Mouse (Mus musculus): ENCODE measurements around the gene Guca1b. TPM values are rescaled to one million over a fixed set of nuclear protein-coding genes. Genes with fewer than 3 reads are reported as not detected.

Gene Guca1b
- polyA plus RNA-seq (2015; fragmentation: Nextera tagmentation; extraction: Ambion mirVana), result 0.62 and 0.67 TPM in 2 replicates

DNA sequence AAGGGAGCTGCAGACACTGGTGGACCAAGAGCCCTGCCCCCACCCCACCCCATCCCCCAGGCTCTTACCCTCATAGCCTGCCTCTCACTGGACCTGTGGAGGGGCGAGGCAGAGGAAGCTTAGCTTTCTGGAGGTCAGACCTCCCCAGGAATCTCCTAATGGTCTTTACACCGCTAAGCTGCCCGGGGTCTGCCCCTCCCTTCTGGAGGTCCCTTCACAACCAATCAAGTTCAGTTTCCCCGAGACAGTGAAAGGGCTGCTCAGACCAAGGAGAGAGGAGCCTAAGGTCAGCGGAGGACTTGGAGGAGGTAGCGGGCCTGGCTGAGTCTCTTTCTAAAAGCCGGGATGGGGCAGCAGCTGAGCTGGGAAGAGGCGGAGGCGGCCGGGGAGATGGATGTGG lies at the start of gene Guca1b:
Gene Guca1b (plus strand): TSS at position 249 of the 400 bp plus-strand sequence.
- no peak for ATAC-seq (ENCODE audit: low FRiP score, low read depth)
- Histone ChIP-seq H3K36me3 (no peaks in the 10 kb centered on the region), H3K9ac (no peak within 1 kb of the TSS), H3K4me3 (no peak within 1 kb of the TSS), H3K27ac (replicated peaks) (no peak within 1 kb of the TSS), H3K27me3 (no peaks in the 10 kb centered on the region), H3K9me3 (no peaks in the 10 kb centered on the region), H3K4me1 (replicated peaks) (no peaks in the 10 kb centered on the region), H3K4me2 (no peak within 1 kb of the TSS)
- 31% methylated on average over 10 of the region's 10 CpGs for WGBS

DNA sequence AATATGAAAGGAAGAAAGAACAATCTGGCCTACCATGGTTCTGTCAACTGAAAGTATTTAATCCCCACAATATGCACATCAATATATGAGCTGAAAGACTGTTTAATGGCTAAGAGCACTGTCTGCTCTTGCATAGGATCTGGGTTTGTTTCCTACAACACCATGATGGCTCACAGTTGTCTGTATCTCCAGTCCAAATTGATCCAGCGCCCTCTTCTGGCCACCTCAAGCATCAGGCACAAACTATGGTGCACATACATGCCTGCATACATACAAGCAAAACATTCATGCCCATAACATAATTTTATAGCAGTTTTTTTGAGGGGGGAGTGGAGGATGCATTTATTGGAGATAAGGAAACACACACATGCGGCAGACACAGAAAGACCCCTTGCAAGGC lies 42.1 kb upstream of the Guca1b start:
- 83% methylated on average over 2 of the region's 2 CpGs for WGBS
- H3K4me1 ChIP-seq (replicated peaks), result no peaks in the 10 kb centered on the region
- H3K27me3 ChIP-seq, result no peaks in the 10 kb centered on the region
- ATAC-seq (ENCODE audit: low FRiP score, low read depth), result no peak
- no peak overlapping the region for H3K27ac ChIP-seq (replicated peaks)
- no peak overlapping the region for H3K9ac ChIP-seq
- H3K4me2 ChIP-seq, result no peak overlapping the region
- no peaks in the 10 kb centered on the region for H3K9me3 ChIP-seq
- H3K4me3 ChIP-seq, result no peak overlapping the region
- H3K36me3 ChIP-seq, result peaks cover 77% of the 10 kb centered on the region

DNA sequence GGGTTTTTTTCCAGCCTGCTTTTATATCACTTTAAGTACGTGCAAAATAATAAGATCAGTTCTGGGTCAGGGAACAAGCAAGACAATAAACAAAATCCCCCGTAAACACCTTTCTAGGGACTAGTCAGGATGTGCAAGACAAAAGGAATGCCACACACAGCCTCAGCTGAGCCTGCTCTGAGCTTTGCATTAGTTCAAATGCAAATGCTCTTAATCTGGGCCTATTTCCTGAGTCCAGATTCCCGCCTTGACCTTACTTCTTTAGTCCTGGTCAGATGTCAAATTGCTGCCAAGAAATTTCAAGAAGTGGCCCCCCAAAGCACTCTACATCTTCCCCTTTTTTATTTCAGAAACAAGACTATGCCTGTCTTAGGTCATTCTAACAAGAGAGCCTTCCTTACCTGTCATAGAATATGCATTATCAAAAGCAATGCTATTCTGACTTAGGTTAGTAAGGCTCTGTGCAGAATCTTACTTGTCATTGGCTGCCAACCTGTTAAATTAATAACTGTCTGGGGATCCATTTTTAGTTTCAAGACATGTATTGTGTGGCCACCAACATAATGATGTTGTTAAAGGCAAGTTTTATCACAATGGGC lies 35.4 kb upstream of the Guca1b start:
- Histone ChIP-seq H3K36me3 (peaks cover 89% of the 10 kb centered on the region), H3K27me3 (no peaks in the 10 kb centered on the region), H3K4me3 (no peak overlapping the region), H3K4me2 (no peak overlapping the region), H3K27ac (replicated peaks) (no peak overlapping the region), H3K9me3 (peaks cover 13% of the 10 kb centered on the region), H3K4me1 (replicated peaks) (no peaks in the 10 kb centered on the region), H3K9ac (no peak overlapping the region)
- ATAC-seq (ENCODE audit: low FRiP score, low read depth), result no peak
- WGBS, result 88% methylated on average over 3 of the region's 3 CpGs

DNA sequence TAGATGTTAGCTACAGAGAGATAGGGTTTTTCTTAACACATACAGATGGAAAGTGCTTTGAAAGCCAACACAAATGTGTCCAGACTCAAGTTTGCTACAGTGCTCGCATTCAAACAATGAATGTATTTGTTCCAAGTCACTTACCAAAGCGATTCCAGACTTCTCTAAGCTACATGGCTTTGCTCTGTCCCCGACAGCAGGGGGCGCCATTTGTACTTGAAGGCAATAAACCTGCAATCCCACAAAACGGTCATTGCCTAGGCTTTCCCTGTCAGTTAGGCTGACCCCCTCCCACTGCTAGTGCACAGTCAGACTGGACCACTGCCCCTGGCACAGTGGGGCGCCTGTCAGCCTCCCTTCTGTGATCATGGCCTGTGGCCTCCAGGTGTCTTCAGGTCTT lies 25.2 kb upstream of the Guca1b start:
- H3K27ac ChIP-seq (replicated peaks), result no peak overlapping the region
- no peaks in the 10 kb centered on the region for H3K9me3 ChIP-seq
- H3K4me1 ChIP-seq (replicated peaks), result no peaks in the 10 kb centered on the region
- no peaks in the 10 kb centered on the region for H3K27me3 ChIP-seq
- no peak overlapping the region for H3K4me2 ChIP-seq
- no peak overlapping the region for H3K4me3 ChIP-seq
- no peak for ATAC-seq (ENCODE audit: low FRiP score, low read depth)
- 29% methylated on average over 6 of the region's 6 CpGs for WGBS
- no peak overlapping the region for H3K9ac ChIP-seq
- peaks cover 35% of the 10 kb centered on the region for H3K36me3 ChIP-seq

DNA sequence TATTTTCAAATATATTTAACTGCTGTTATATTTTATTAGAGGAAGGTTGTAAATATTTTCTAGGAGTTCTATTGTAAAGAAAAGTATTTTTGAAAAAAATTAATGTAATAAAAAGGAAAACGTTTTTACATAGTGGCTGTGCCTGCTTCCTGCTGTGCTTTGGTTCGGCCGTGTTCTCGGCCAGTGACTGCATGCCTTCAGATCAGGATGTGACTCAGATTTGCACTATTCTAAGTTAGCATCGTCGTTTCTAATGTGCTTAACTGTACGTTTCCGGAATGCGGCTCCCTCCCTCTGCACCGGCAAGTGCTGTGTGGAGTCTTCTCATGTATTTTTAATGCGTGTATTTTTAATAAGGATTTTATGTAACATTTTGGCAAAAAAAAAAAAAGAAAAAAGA lies 23.9 kb upstream of the Guca1b start:
- Histone ChIP-seq H3K27me3 (peaks cover 5% of the 10 kb centered on the region), H3K4me2 (no peak overlapping the region), H3K9ac (no peak overlapping the region), H3K4me3 (no peak overlapping the region), H3K27ac (replicated peaks) (no peak overlapping the region), H3K36me3 (peaks cover 21% of the 10 kb centered on the region), H3K4me1 (replicated peaks) (no peaks in the 10 kb centered on the region), H3K9me3 (no peaks in the 10 kb centered on the region)
- no peak for ATAC-seq (ENCODE audit: low FRiP score, low read depth)
- WGBS, result 78% methylated on average over 11 of the region's 11 CpGs

- Histone ChIP-seq H3K4me3 (peak within 1 kb of the TSS; percentile 86), H3K9me3 (no peaks in the 10 kb centered on the region), H3K4me2 (peak within 1 kb of the TSS; percentile 87), H3K4me1 (replicated peaks) (peaks cover 18% of the 10 kb centered on the region), H3K27me3 (peaks cover 6% of the 10 kb centered on the region), H3K36me3 (peaks cover 11% of the 10 kb centered on the region; the same call in 1 of the 2 replicates), H3K9ac (peak within 1 kb of the TSS; percentile 68), H3K27ac (replicated peaks) (peak within 1 kb of the TSS; percentile 88)
- peak; percentile 94 for ATAC-seq (ENCODE audit: low FRiP score, low read depth)
- 4% methylated on average over 35 of the region's 35 CpGs for WGBS
These were observed 16.6 kb upstream of the Guca1b start, which contains the start of gene Mrps10 for GRCm38 (mm10) chr17:47368401-47369086. TSS of gene Mrps10 (plus strand) at chr17:47368887.

GRCm38 (mm10) chr17:47369087-47369443 lies 16.1 kb upstream of the Guca1b start:
- under 1% methylated on average over 20 of the region's 20 CpGs for WGBS

GRCm38 (mm10) chr17:47371451-47371850 lies 13.7 kb upstream of the Guca1b start:
- H3K36me3 ChIP-seq, result peaks cover 37% of the 10 kb centered on the region
- ATAC-seq (ENCODE audit: low FRiP score, low read depth), result no peak
- H3K27me3 ChIP-seq, result peaks cover under 1% of the 10 kb centered on the region; the same call in 1 of the 2 replicates
- peaks cover 18% of the 10 kb centered on the region for H3K4me1 ChIP-seq (replicated peaks)
- no peaks in the 10 kb centered on the region for H3K9me3 ChIP-seq
- 11% methylated on average over 4 of the region's 4 CpGs for WGBS
- H3K4me2 ChIP-seq, result no peak overlapping the region
- H3K4me3 ChIP-seq, result no peak overlapping the region
- no peak overlapping the region for H3K27ac ChIP-seq (replicated peaks)
- no peak overlapping the region for H3K9ac ChIP-seq

More at GRCm38 (mm10) chr17:47369087-47369443, 16.1 kb upstream of the Guca1b start:
- Histone ChIP-seq H3K27me3 (peaks cover 6% of the 10 kb centered on the region), H3K9ac (peak overlapping the region; percentile 68), H3K27ac (replicated peaks) (peak overlapping the region; percentile 88), H3K4me3 (peak overlapping the region; percentile 86), H3K9me3 (no peaks in the 10 kb centered on the region), H3K36me3 (peaks cover 14% of the 10 kb centered on the region), H3K4me1 (replicated peaks) (peaks cover 18% of the 10 kb centered on the region), H3K4me2 (peak overlapping the region; percentile 87)
- ATAC-seq (ENCODE audit: low FRiP score, low read depth), result peak; percentile 82; the same call in 1 of the 2 replicates

GRCm38 (mm10) chr17:47373991-47374390 lies 11.2 kb upstream of the Guca1b start:
- H3K27ac ChIP-seq (replicated peaks), result no peak overlapping the region
- peaks cover 44% of the 10 kb centered on the region for H3K36me3 ChIP-seq
- H3K9me3 ChIP-seq, result no peaks in the 10 kb centered on the region
- no peak for ATAC-seq (ENCODE audit: low FRiP score, low read depth)
- H3K9ac ChIP-seq, result no peak overlapping the region
- no peak overlapping the region for H3K4me2 ChIP-seq
- H3K4me3 ChIP-seq, result no peak overlapping the region
- WGBS, result 94% methylated on average over 6 of the region's 6 CpGs
- H3K27me3 ChIP-seq, result no peaks in the 10 kb centered on the region
- H3K4me1 ChIP-seq (replicated peaks), result peaks cover 16% of the 10 kb centered on the region

GRCm38 (mm10) chr17:47376779-47377280 lies 8.4 kb upstream of the Guca1b start:
- no peak overlapping the region for H3K4me2 ChIP-seq
- no peak overlapping the region for H3K4me3 ChIP-seq
- H3K4me1 ChIP-seq (replicated peaks), result no peaks in the 10 kb centered on the region
- WGBS, result 90% methylated on average over 6 of the region's 6 CpGs
- H3K9ac ChIP-seq, result no peak overlapping the region
- H3K36me3 ChIP-seq, result peaks cover 53% of the 10 kb centered on the region
- no peak for ATAC-seq (ENCODE audit: low FRiP score, low read depth)
- H3K27me3 ChIP-seq, result no peaks in the 10 kb centered on the region
- no peak overlapping the region for H3K27ac ChIP-seq (replicated peaks)
- H3K9me3 ChIP-seq, result no peaks in the 10 kb centered on the region

- Histone ChIP-seq H3K4me1 (replicated peaks) (no peaks in the 10 kb centered on the region), H3K36me3 (peaks cover 46% of the 10 kb centered on the region), H3K9ac (no peak overlapping the region), H3K4me2 (no peak overlapping the region), H3K9me3 (no peaks in the 10 kb centered on the region), H3K27ac (replicated peaks) (no peak overlapping the region), H3K4me3 (no peak overlapping the region), H3K27me3 (no peaks in the 10 kb centered on the region)
- WGBS, result 80% methylated on average over 15 of the region's 15 CpGs
- no peak for ATAC-seq (ENCODE audit: low FRiP score, low read depth)
These were observed 7.1 kb upstream of the Guca1b start for GRCm38 (mm10) chr17:47378133-47378532.

DNA sequence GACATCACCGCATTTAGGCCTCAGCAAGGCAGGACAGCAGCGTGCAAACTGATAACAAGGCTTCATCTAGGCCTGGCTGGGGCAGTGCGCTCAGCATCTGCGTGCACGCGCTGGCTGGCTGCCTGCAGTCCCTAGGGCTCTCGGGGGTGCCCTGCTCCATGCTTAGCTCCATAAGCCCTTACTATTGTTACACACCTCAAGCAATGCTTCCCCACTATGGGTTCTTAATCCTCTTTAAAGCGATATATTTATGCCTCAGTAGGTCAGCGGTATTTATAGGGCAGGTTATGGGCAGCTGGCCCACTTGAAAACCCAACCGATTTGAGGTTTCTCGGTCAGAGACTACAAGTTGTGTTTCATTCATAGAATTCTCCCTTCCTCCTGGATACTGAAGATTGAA lies 3.3 kb upstream of the Guca1b start:
- no peak overlapping the region for H3K4me3 ChIP-seq
- no peaks in the 10 kb centered on the region for H3K27me3 ChIP-seq

More for the DNA sequence above, 3.3 kb upstream of the Guca1b start:
- no peak overlapping the region for H3K9ac ChIP-seq
- H3K4me1 ChIP-seq (replicated peaks), result no peaks in the 10 kb centered on the region
- H3K27ac ChIP-seq (replicated peaks), result no peak overlapping the region
- H3K4me2 ChIP-seq, result no peak overlapping the region
- no peaks in the 10 kb centered on the region for H3K9me3 ChIP-seq
- no peak for ATAC-seq (ENCODE audit: low FRiP score, low read depth)
- 81% methylated on average over 11 of the region's 11 CpGs for WGBS
- H3K36me3 ChIP-seq, result peaks cover 14% of the 10 kb centered on the region

Data from hindbrain, embryonic 15.5 days (tissue).